Comparison of ENCODE assay signal across 8 mouse cellular contexts in the genomic region with DNA sequence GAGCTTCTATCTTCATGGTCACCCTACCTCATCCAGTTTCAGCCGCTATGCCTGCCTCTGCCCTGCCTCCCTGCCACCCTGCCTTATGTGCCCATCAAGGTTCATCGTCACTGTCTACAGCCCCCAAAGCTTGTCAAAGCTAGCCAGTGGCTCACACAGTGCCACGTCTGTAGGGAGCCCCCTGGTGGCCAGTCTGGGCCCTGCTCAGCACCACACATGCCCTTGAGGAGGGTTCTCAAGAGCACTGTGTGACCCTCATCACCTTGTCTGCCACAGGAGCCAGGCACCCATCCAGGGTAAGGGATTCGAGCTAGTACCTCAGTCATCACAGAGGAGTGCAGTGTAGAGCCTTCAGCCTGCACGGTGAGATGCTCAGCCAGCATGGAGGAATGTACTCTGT.
A peak's percentile ranks its signal among the peaks of the same experiment; 100 is the strongest.
DNase-seq lines count a peak whose midpoint lies in the region; ATAC-seq lines count a peak whose summit lies in the region.

No protein-coding gene starts in this region.

- no peaks in the 10 kb centered on the region for H3K9me3 ChIP-seq in embryonic facial prominence, embryonic 10.5 days
- H3K9me3 ChIP-seq in hindbrain, embryonic 10.5 days = no peaks in the 10 kb centered on the region

- no peaks in the 10 kb centered on the region for H3K36me3 ChIP-seq in embryonic facial prominence, embryonic 10.5 days (replicated peaks)
- H3K36me3 ChIP-seq in hindbrain, embryonic 10.5 days = no peaks in the 10 kb centered on the region

- WGBS in embryonic facial prominence, embryonic 10.5 days = 17% methylated on average over 5 of the region's 5 CpGs
- 18% methylated on average over 5 of the region's 5 CpGs for WGBS in hindbrain, embryonic 10.5 days

- H3K27me3 ChIP-seq in embryonic facial prominence, embryonic 10.5 days (replicated peaks; ENCODE audit: low read depth, poor library complexity, severe bottlenecking) = peaks cover 77% of the 10 kb centered on the region
- peaks cover 62% of the 10 kb centered on the region for H3K27me3 ChIP-seq in hindbrain, embryonic 10.5 days (ENCODE audit: insufficient read depth, poor library complexity, severe bottlenecking)

- peaks cover 22% of the 10 kb centered on the region for H3K4me1 ChIP-seq in embryonic facial prominence, embryonic 10.5 days
- peaks cover 21% of the 10 kb centered on the region for H3K4me1 ChIP-seq in hindbrain, embryonic 10.5 days (replicated peaks)

- peak; percentile 81 for DNase-seq in CD4-positive, CD25-positive, alpha-beta regulatory T cell, adult 2 months (ENCODE audit: low read depth, low spot score)
- DNase-seq in adrenal gland, postnatal 10 days = peak; percentile 80
- DNase-seq in embryonic facial prominence, embryonic 10.5 days (ENCODE audit: low spot score) = peak; percentile 79
- DNase-seq in hindbrain, embryonic 10.5 days (ENCODE audit: low spot score) = peak; percentile 76
- DNase-seq in layer of hippocampus, postnatal 36 days = peak; percentile 34 to 50
- DNase-seq in mesoderm, embryonic 11.5 days (ENCODE audit: low read depth, low spot score) = peak; percentile 69
- peak; percentile 6 for DNase-seq in skeletal muscle tissue, adult 2 months (ENCODE audit: low read depth, low spot score)

- no peak overlapping the region for H3K4me3 ChIP-seq in embryonic facial prominence, embryonic 10.5 days
- no peak overlapping the region for H3K4me3 ChIP-seq in hindbrain, embryonic 10.5 days

- no peak overlapping the region for H3K27ac ChIP-seq in embryonic facial prominence, embryonic 10.5 days (replicated peaks)
- H3K27ac ChIP-seq in hindbrain, embryonic 10.5 days = no peak overlapping the region

- no peak for ATAC-seq in CD4-positive, CD25-positive, alpha-beta regulatory T cell, adult 4 months

Comparison
In these comparisons a context has a peak if more than half of its experiments do, and no peak if none do; other contexts are left out.
1. DNase-seq: peak in every context shown above with its lines; median percentile 81 in CD4-positive, CD25-positive, alpha-beta regulatory T cell, adult 2 months; 80 in adrenal gland, postnatal 10 days; 79 in embryonic facial prominence, embryonic 10.5 days; 76 in hindbrain, embryonic 10.5 days; 69 in mesoderm, embryonic 11.5 days; 42 in layer of hippocampus, postnatal 36 days; 6 in skeletal muscle tissue, adult 2 months.